Comparison of ENCODE assay signal across 10 mouse cellular contexts in genomic region chr6:125476090-125476489, GRCm38 (mm10). TPM values are rescaled to one million over a fixed set of nuclear protein-coding genes. Genes with fewer than 3 reads are reported as not detected.
A peak's percentile ranks its signal among the peaks of the same experiment; 100 is the strongest.
DNase-seq lines count a peak whose midpoint lies in the region; ATAC-seq and TF ChIP-seq lines count a peak whose summit lies in the region.
"Had no signal": no experiment of that assay in that cellular context is flagged by ENCODE, and none has a peak within 500 bp of the region (broad histone marks: within the 10 kb centered on the region; RNA-seq: fewer than 3 reads in every experiment).

No protein-coding gene starts in this region.

- H3K36me3 ChIP-seq in forebrain, embryonic 13.5 days (ENCODE audit: poor library complexity, severe bottlenecking) = no peaks in the 10 kb centered on the region
- no peaks in the 10 kb centered on the region for H3K36me3 ChIP-seq in forebrain, embryonic 12.5 days (replicated peaks)
- no peaks in the 10 kb centered on the region for H3K36me3 ChIP-seq in stomach, embryonic 15.5 days
- H3K36me3 ChIP-seq: neural tube, embryonic 12.5 days had no signal

- TF ChIP-seq POLR2A in lung, adult 2 months (IDR thresholded peaks at IDR 0.05; ENCODE audit: borderline replicate concordance, extremely low read depth, low read depth, low read length) = no peak

- H3K4me2 ChIP-seq in forebrain, embryonic 13.5 days = no peak overlapping the region
- no peak overlapping the region for H3K4me2 ChIP-seq in forebrain, embryonic 12.5 days
- H3K4me2 ChIP-seq in stomach, embryonic 15.5 days = no peak overlapping the region
- H3K4me2 ChIP-seq: neural tube, embryonic 12.5 days had no signal

- H3K27ac ChIP-seq in forebrain, embryonic 13.5 days = no peak overlapping the region
- no peak overlapping the region for H3K27ac ChIP-seq in forebrain, embryonic 12.5 days
- peak overlapping the region; percentile 91 for H3K27ac ChIP-seq in stomach, embryonic 15.5 days
- H3K27ac ChIP-seq: neural tube, embryonic 12.5 days had no signal

- H3K27me3 ChIP-seq in forebrain, embryonic 13.5 days = no peaks in the 10 kb centered on the region
- H3K27me3 ChIP-seq in forebrain, embryonic 12.5 days = no peaks in the 10 kb centered on the region
- H3K27me3 ChIP-seq in stomach, embryonic 15.5 days (replicated peaks) = no peaks in the 10 kb centered on the region
- H3K27me3 ChIP-seq: neural tube, embryonic 12.5 days had no signal

- H3K4me3 ChIP-seq in forebrain, embryonic 13.5 days = no peak overlapping the region
- no peak overlapping the region for H3K4me3 ChIP-seq in forebrain, embryonic 12.5 days (replicated peaks)
- no peak overlapping the region for H3K4me3 ChIP-seq in lung, adult 2 months (replicated peaks; ENCODE audit: extremely low read depth, low read depth, low read length)
- no peak overlapping the region for H3K4me3 ChIP-seq in stomach, embryonic 15.5 days (replicated peaks)
- H3K4me3 ChIP-seq: neural tube, embryonic 12.5 days had no signal

- 0 out of 2 replicates have a peak overlapping the region, but pooled peaks have one; percentile 21 for H3K9ac ChIP-seq in forebrain, embryonic 13.5 days
- no peak overlapping the region for H3K9ac ChIP-seq in forebrain, embryonic 12.5 days
- H3K9ac ChIP-seq in stomach, embryonic 15.5 days = no peak overlapping the region
- H3K9ac ChIP-seq: neural tube, embryonic 12.5 days had no signal

- peaks cover 26% of the 10 kb centered on the region for H3K4me1 ChIP-seq in forebrain, embryonic 13.5 days
- H3K4me1 ChIP-seq in forebrain, embryonic 12.5 days = peaks cover 16% of the 10 kb centered on the region
- peaks cover 77% of the 10 kb centered on the region for H3K4me1 ChIP-seq in lung, adult 2 months (ENCODE audit: control insufficient read depth, insufficient read depth, low read length)
- H3K4me1 ChIP-seq in stomach, embryonic 15.5 days = peaks cover 42% of the 10 kb centered on the region

- DNase-seq in lung, adult 2 months = peak; percentile 16
- no peak for DNase-seq in lung, postnatal 14 days
- peak; percentile 45 to 48 for DNase-seq in heart, postnatal 14 days
- no peak for DNase-seq in adrenal gland, postnatal 14 days
- no peak for DNase-seq in layer of hippocampus, postnatal 10 days (ENCODE audit: low spot score in 2 of 2)

- WGBS in forebrain, embryonic 13.5 days = 31% methylated on average over 8 of the region's 8 CpGs
- WGBS in forebrain, embryonic 12.5 days = 36% methylated on average over 8 of the region's 8 CpGs
- WGBS in lung, adult 2 months = 26% methylated on average over 8 of the region's 8 CpGs
- 29% methylated on average over 8 of the region's 8 CpGs for WGBS in stomach, embryonic 15.5 days

- intact Hi-C loops in heart, postnatal 14 days (cut with DNase I) = no loop called here

- ATAC-seq in forebrain, embryonic 13.5 days = no peak
- ATAC-seq in forebrain, embryonic 12.5 days (ENCODE audit: low FRiP score) = no peak
- ATAC-seq in stomach, embryonic 15.5 days (ENCODE audit: insufficient read depth, low FRiP score, low read depth) = no peak
- ATAC-seq: activated CD4-positive, CD25-positive, alpha-beta regulatory T cell, adult 4 months had no signal

- no peak for TF ChIP-seq CTCF in lung, adult 2 months (IDR thresholded peaks at IDR 0.05; ENCODE audit: insufficient read depth, low read length)

- no peaks in the 10 kb centered on the region for H3K9me3 ChIP-seq in forebrain, embryonic 13.5 days (replicated peaks)
- no peaks in the 10 kb centered on the region for H3K9me3 ChIP-seq in forebrain, embryonic 12.5 days
- H3K9me3 ChIP-seq in stomach, embryonic 15.5 days = no peaks in the 10 kb centered on the region
- H3K9me3 ChIP-seq: neural tube, embryonic 12.5 days had no signal

RNA-seq across cellular contexts. Expression of gene Cd9, which starts 18.5 kb away (rescaled TPM):
- polyA plus RNA-seq in forebrain, embryonic 13.5 days (2015; fragmentation: Nextera tagmentation; extraction: Ambion mirVana) = 48.3 and 52.3 TPM in 2 replicates
- 44.2 and 45.3 TPM in 2 replicates for polyA plus RNA-seq in forebrain, embryonic 12.5 days (2016; fragmentation: Nextera tagmentation; extraction: Ambion mirVana)
- 405 and 537 TPM in 2 replicates for polyA plus RNA-seq in lung, adult 2 months (2012; rRNA removed)
- 10 to 100 TPM; 63.4 to 69.8 TPM for total RNA-seq in heart, postnatal 14 days (2021)
- 285 and 317 TPM in 2 replicates for polyA plus RNA-seq in stomach, embryonic 15.5 days (2015; fragmentation: Nextera tagmentation; extraction: Ambion mirVana)
- total RNA-seq in adrenal gland, postnatal 14 days (2021) = 135 and 148 TPM in 2 replicates
- 100 to 1,000 TPM; 101 to 102 TPM for total RNA-seq in layer of hippocampus, postnatal 10 days (2021)

Comparison
In these comparisons a context has a peak if more than half of its experiments do, and no peak if none do; other contexts are left out.
1. DNase-seq: peak in lung, adult 2 months (single experiment) and heart, postnatal 14 days (2 of 2); none in lung, postnatal 14 days (single experiment), adrenal gland, postnatal 14 days (single experiment) and layer of hippocampus, postnatal 10 days (0 of 2).